Mouse (Mus musculus) hindbrain, postnatal 0 days (tissue): ENCODE measurements around the gene Psmb10. TPM values are rescaled to one million over a fixed set of nuclear protein-coding genes. Genes with fewer than 3 reads are reported as not detected.
"Not testable (repeated sequence)": the region's sequence is repeated elsewhere in the genome, so short reads cannot be mapped to it uniquely, and the experiment has no call there.

Experiments
- ATAC-seq: fragments of 200-750 bp; cut with Nextera tagmentation; 2 replicates; pipeline ENCODE4 v1.8.0; 2017; ENCODE audit warnings: mild to moderate bottlenecking, moderate TSS enrichment, moderate library complexity
- DNase-seq: peaks from one replicate; pipeline ENCODE4 v3.0.0-alpha.2; 2015; ENCODE audit warnings: low spot score
- H3K27ac ChIP-seq: fragments of 300-500 bp; sonication (generic); 2 replicates; pipeline ENCODE4 v1.5.1; 2014; ENCODE audit warnings: mild to moderate bottlenecking
- H3K27me3 ChIP-seq: fragments of 300-500 bp; sonication (generic); 2 replicates; pipeline ENCODE4 v1.6.1; 2014; ENCODE audit warnings: low read length, mixed read lengths; ENCODE audit not compliant: insufficient read depth
- H3K36me3 ChIP-seq: fragments of 300-500 bp; sonication (generic); 2 replicates; pipeline ENCODE4 v1.6.1; 2014; ENCODE audit warnings: low read length, mixed read lengths; ENCODE audit not compliant: insufficient read depth
- H3K4me1 ChIP-seq: fragments of 300-500 bp; sonication (generic); 2 replicates; pipeline ENCODE4 v1.6.1; 2014; ENCODE audit warnings: antibody characterized with exemption, low read length, mixed read lengths; ENCODE audit not compliant: insufficient read depth
- H3K4me2 ChIP-seq: fragments of 300-500 bp; sonication (generic); 2 replicates; pipeline ENCODE4 v1.6.1; 2014; ENCODE audit warnings: low read depth, mild to moderate bottlenecking, low read length, moderate library complexity, mixed read lengths
- H3K4me3 ChIP-seq: fragments of 300-500 bp; sonication (generic); 2 replicates; pipeline ENCODE4 v1.5.1; 2014; ENCODE audit warnings: low read length
- H3K9ac ChIP-seq: fragments of 300-500 bp; sonication (generic); replicated peaks from 2 replicates; pipeline ENCODE4 v1.6.1; 2014; ENCODE audit warnings: mild to moderate bottlenecking, low read length, moderate library complexity, mixed read lengths
- H3K9me3 ChIP-seq: fragments of 300-500 bp; sonication (generic); 2 replicates; pipeline ENCODE4 v1.6.1; 2016; ENCODE audit warnings: low read length, mixed read lengths
- CTCF ChIP-seq: IDR thresholded peaks from 2 replicates; pipeline ENCODE4 v1.5.1; 2016; ENCODE audit warnings: antibody characterized with exemption, control low read depth, low read depth
- WGBS: fragments of 180-500 bp; shearing (Covaris S2); extraction: QIAGEN DNeasy Blood & Tissue Kit; methylation state at CpG from one replicate; pipeline ENCODE4 v1.1.7; 2014; 5-methylcytosine and 5-hydroxymethylcytosine counted together
- polyA plus RNA-seq: library from polyadenylated mRNA; unstranded; fragments of >200 nt; fragmentation: Nextera tagmentation; extraction: Ambion mirVana; gene quantifications from 2 replicates; pipeline ENCODE4 v1.2.1, GENCODE M21; 2015
- total RNA-seq: library from RNA; depleted of rRNA; stranded (reverse); fragments of >200 nt; gene quantifications from 2 replicates; pipeline ENCODE4 v1.2.3, GENCODE M21; 2014; rRNA removed

Gene Psmb10
- total RNA-seq, result 67.3 and 75.1 TPM in 2 replicates
- polyA plus RNA-seq, result 115 and 117 TPM in 2 replicates

GRCm38 (mm10) chr8:105938306-105938669, at the start of gene Psmb10:
Psmb10 (minus strand) TSS chr8:105938444.
- ATAC-seq (no peak), DNase-seq (peak; percentile 42)
- TF ChIP-seq CTCF, result peak; percentile 9; the same call in 1 of the 2 replicates
- Histone ChIP-seq H3K4me1 (no peaks in the 10 kb centered on the region), H3K27me3 (no peaks in the 10 kb centered on the region), H3K4me3 (peak within 1 kb of the TSS; percentile 69), H3K4me2 (peak within 1 kb of the TSS; percentile 97), H3K9me3 (no peaks in the 10 kb centered on the region), H3K36me3 (no peaks in the 10 kb centered on the region), H3K27ac (peak within 1 kb of the TSS; percentile 97), H3K9ac (peak within 1 kb of the TSS; percentile 84)
- 28% methylated on average over 4 of the region's 4 CpGs for WGBS

DNA sequence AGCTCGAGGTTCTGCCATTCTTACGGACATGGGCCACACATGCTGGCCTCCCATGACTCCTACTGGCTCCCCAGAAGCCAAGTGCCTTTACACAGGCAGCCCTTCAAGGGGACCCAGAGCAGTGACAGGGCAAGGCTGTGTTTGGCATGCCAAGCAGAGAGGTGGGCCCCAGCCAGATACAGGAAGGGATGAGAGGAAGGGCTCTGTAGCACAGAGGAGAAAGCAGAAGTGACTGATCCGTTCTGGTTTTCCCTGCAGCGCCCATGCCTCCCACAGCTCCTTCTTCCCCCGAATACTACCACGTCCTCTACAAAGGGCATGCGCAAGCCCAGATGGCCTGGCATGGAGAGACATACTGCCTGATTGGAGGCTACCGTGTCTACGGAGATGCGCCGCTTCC, 45.2 kb upstream of the Psmb10 start:
- WGBS, result 81% methylated on average over 11 of the region's 11 CpGs
- H3K9me3 ChIP-seq, ATAC-seq, H3K4me3 ChIP-seq, H3K36me3 ChIP-seq, H3K27ac ChIP-seq, DNase-seq, H3K9ac ChIP-seq, H3K27me3 ChIP-seq, H3K4me2 ChIP-seq, H3K4me1 ChIP-seq: not testable (repeated sequence)

- no peaks in the 10 kb centered on the region for H3K27me3 ChIP-seq
Measured at GRCm38 (mm10) chr8:105981146-105981545, 42.9 kb upstream of the Psmb10 start.

GRCm38 (mm10) chr8:105979325-105979724, 41.1 kb upstream of the Psmb10 start, which contains the start of gene Dpep3:
Dpep3 (minus strand) TSS chr8:105979429.
- Histone ChIP-seq H3K27me3 (no peaks in the 10 kb centered on the region), H3K27ac (no peak within 1 kb of the TSS), H3K4me1 (no peaks in the 10 kb centered on the region), H3K9me3 (no peaks in the 10 kb centered on the region), H3K36me3 (no peaks in the 10 kb centered on the region), H3K9ac (no peak within 1 kb of the TSS), H3K4me3 (no peak within 1 kb of the TSS), H3K4me2 (no peak within 1 kb of the TSS)
- 92% methylated on average over 15 of the region's 15 CpGs for WGBS
- no peak for DNase-seq
- no peak for TF ChIP-seq CTCF
- ATAC-seq, result no peak

More at GRCm38 (mm10) chr8:105981146-105981545, 42.9 kb upstream of the Psmb10 start:
- no peak overlapping the region for H3K9ac ChIP-seq
- DNase-seq, result no peak
- no peak overlapping the region for H3K4me3 ChIP-seq
- H3K9me3 ChIP-seq, result no peaks in the 10 kb centered on the region
- WGBS, result 93% methylated on average over 1 of the region's 1 CpGs
- H3K4me1 ChIP-seq, result no peaks in the 10 kb centered on the region
- no peak overlapping the region for H3K27ac ChIP-seq
- H3K36me3 ChIP-seq, result no peaks in the 10 kb centered on the region
- no peak for ATAC-seq
- H3K4me2 ChIP-seq, result no peak overlapping the region
- no peak for TF ChIP-seq CTCF

- WGBS, result 61% methylated on average over 7 of the region's 7 CpGs
- Histone ChIP-seq H3K4me1 (no peaks in the 10 kb centered on the region), H3K27me3 (no peaks in the 10 kb centered on the region), H3K9me3 (no peaks in the 10 kb centered on the region), H3K4me2 (no peak overlapping the region), H3K4me3 (no peak overlapping the region), H3K27ac (no peak overlapping the region), H3K9ac (no peak overlapping the region), H3K36me3 (no peaks in the 10 kb centered on the region)
- ATAC-seq, result no peak
- DNase-seq, result no peak
- TF ChIP-seq CTCF, result no peak
Measured at GRCm38 (mm10) chr8:105975363-105975762, 37.1 kb upstream of the Psmb10 start.

DNA sequence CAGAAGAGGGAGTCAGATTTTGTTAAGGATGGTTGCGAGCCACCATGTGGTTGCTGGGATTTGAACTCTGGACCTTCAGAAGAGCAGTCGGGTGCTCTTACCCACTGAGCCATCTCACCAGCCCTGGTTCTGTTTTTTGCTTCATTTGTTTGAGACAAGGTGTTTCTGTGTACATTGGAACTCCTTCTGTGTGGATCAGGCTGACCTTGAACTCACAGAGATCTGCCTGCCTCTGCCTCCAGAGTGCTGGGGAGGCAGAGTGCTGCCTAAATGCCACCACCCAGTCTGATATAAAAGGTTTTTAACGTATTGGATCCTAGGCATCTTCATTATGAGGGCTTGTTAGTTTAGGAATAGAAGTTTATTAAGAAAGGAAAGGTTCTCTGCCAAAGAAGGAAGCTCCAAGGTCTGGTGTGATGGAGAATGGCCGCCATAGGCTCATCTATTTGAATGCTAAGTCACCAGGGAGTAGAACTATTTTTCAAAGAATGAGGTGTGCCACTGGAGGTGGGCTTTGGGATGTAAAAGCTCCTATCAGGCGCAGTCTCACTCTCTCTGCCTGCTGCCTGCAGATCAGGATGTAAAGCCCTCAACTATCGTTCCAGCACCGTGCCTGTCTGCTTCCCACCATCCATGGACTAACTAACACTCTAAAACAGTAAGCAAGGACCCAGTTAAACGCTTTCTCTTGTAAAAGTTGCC, 32.9 kb upstream of the Psmb10 start:
- H3K9ac ChIP-seq, result no peak overlapping the region
- no peak overlapping the region for H3K4me2 ChIP-seq
- ATAC-seq (no peak), DNase-seq (no peak)
- 0 out of 2 replicates have a peak, but pooled peaks cover 10% of the 10 kb centered on the region for H3K27me3 ChIP-seq
- TF ChIP-seq CTCF, result no peak
- no peaks in the 10 kb centered on the region for H3K4me1 ChIP-seq
- 69% methylated on average over 8 of the region's 8 CpGs for WGBS
- H3K36me3 ChIP-seq, result no peaks in the 10 kb centered on the region
- H3K9me3 ChIP-seq, result no peaks in the 10 kb centered on the region
- H3K27ac ChIP-seq, result no peak overlapping the region
- no peak overlapping the region for H3K4me3 ChIP-seq

GRCm38 (mm10) chr8:105969367-105969766, 31.1 kb upstream of the Psmb10 start:
- WGBS, result 67% methylated on average over 1 of the region's 1 CpGs
- DNase-seq (no peak), ATAC-seq (no peak)
- TF ChIP-seq CTCF, result no peak
- H3K4me2 ChIP-seq, result no peak overlapping the region
- H3K27me3 ChIP-seq, result peaks cover 10% of the 10 kb centered on the region; the same call in 1 of the 2 replicates
- no peak overlapping the region for H3K27ac ChIP-seq
- H3K4me1 ChIP-seq, result 0 out of 2 replicates have a peak, but pooled peaks cover 1% of the 10 kb centered on the region
- H3K36me3 ChIP-seq, result no peaks in the 10 kb centered on the region
- H3K9ac ChIP-seq, result no peak overlapping the region
- H3K9me3 ChIP-seq, result no peaks in the 10 kb centered on the region
- no peak overlapping the region for H3K4me3 ChIP-seq
